7 mouse cellular contexts compared by ENCODE assay signal in the genomic region with DNA sequence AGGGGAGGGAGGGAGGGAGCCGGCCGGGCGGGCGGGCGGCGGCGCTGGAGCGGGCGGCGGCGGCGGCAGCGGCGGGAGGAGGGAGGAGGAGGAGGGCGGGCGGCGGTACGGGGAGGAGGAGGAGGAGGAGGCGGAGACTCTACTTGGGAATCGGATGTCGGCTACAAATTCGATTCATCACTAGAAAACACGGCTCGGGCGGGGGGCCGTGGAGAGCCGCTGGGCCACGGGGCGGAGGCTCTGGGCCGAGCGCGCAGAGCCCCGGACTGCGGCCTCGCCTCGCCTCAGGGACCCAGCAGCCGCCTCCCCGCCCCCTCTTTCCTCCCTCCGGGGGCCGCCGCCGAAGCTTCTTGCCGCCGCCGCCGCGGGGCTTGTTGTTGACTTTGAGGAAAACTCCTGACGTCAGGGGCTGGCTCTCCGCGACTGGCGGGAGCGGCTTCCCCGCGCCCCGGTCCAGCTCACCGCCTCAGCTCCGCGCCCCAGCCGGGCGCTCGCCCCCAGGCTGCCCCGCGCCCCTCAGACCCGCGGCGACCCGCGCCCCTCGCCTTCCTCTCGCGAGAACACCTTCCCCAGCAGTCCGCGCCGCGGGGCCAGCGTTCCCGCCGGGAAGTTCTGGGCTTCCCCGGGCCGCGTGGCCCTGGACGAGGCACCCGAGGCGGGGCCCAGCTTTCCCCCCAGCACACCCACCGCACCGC. TPM values are rescaled to one million over a fixed set of nuclear protein-coding genes. Genes with fewer than 3 reads are reported as not detected.
DNase-seq lines count a peak whose midpoint lies in the region; ATAC-seq lines count a peak whose summit lies in the region.

No protein-coding gene starts in this region.

- H3K36me3 ChIP-seq in intestine, embryonic 16.5 days (ENCODE audit: control insufficient read depth, insufficient read depth, low read length): no peaks in the 10 kb centered on the region
- no peaks in the 10 kb centered on the region for H3K36me3 ChIP-seq in midbrain, embryonic 11.5 days (ENCODE audit: control insufficient read depth, insufficient read depth, low read length)

- 0% methylated on average over 58 of the region's 86 CpGs for WGBS in intestine, embryonic 16.5 days
- under 1% methylated on average over 47 of the region's 86 CpGs for WGBS in midbrain, embryonic 11.5 days

- ATAC-seq in intestine, embryonic 16.5 days: peak; percentile 92
- peak; percentile 92 for ATAC-seq in midbrain, embryonic 11.5 days (ENCODE audit: low FRiP score)

- H3K4me3 ChIP-seq in intestine, embryonic 16.5 days (ENCODE audit: low read length): peak overlapping the region; percentile 84
- H3K4me3 ChIP-seq in midbrain, embryonic 11.5 days (ENCODE audit: low read depth, low read length): peak overlapping the region; percentile 96

- 0 out of 2 replicates have a peak, but pooled peaks cover 3% of the 10 kb centered on the region for H3K27me3 ChIP-seq in intestine, embryonic 16.5 days (replicated peaks; ENCODE audit: control insufficient read depth, insufficient read depth, low read length)
- no peaks in the 10 kb centered on the region for H3K27me3 ChIP-seq in midbrain, embryonic 11.5 days (ENCODE audit: control insufficient read depth, insufficient read depth, low read length)

- peak; percentile 92 for DNase-seq in adrenal gland, adult 2 months
- DNase-seq in embryo, embryonic 11.5 days (ENCODE audit: low read depth, low spot score): peak; percentile 75
- DNase-seq in gastrocnemius, postnatal 36 days: peak; percentile 76 to 77
- peak; percentile 76 to 81 for DNase-seq in left cerebral cortex, postnatal 36 days (ENCODE audit: low spot score in 2 of 2)
- DNase-seq in midbrain, embryonic 11.5 days (ENCODE audit: low spot score, missing footprints): peak; percentile 98
- peak; percentile 62 for DNase-seq in skeletal muscle tissue, adult 2 months (ENCODE audit: low read depth, low spot score)

- peak overlapping the region; percentile 97 for H3K4me2 ChIP-seq in intestine, embryonic 16.5 days (ENCODE audit: low read depth, low read length)
- peak overlapping the region; percentile 76 for H3K4me2 ChIP-seq in midbrain, embryonic 11.5 days

- peaks cover 3% of the 10 kb centered on the region; the same call in 1 of the 2 replicates for H3K4me1 ChIP-seq in intestine, embryonic 16.5 days (ENCODE audit: control insufficient read depth, insufficient read depth, low read length)
- peaks cover 9% of the 10 kb centered on the region for H3K4me1 ChIP-seq in midbrain, embryonic 11.5 days (ENCODE audit: control insufficient read depth, insufficient read depth, low read length)

- H3K27ac ChIP-seq in intestine, embryonic 16.5 days (ENCODE audit: low read length): peak overlapping the region; percentile 92
- H3K27ac ChIP-seq in midbrain, embryonic 11.5 days (ENCODE audit: low read depth, low read length): peak overlapping the region; percentile 100

- no peaks in the 10 kb centered on the region for H3K9me3 ChIP-seq in intestine, embryonic 16.5 days (ENCODE audit: control insufficient read depth, low read length)
- no peaks in the 10 kb centered on the region for H3K9me3 ChIP-seq in midbrain, embryonic 11.5 days (ENCODE audit: control insufficient read depth, low read length)

- H3K9ac ChIP-seq in intestine, embryonic 16.5 days (ENCODE audit: low read depth, low read length): peak overlapping the region; percentile 81
- H3K9ac ChIP-seq in midbrain, embryonic 11.5 days (ENCODE audit: low read length): peak overlapping the region; percentile 98

- intact Hi-C loops in gastrocnemius, postnatal 36 days (cut with DNase I): no loop called here
- intact Hi-C loops in left cerebral cortex, postnatal 36 days (cut with DNase I): loop anchor here (5.0 kb wide), 4 partner anchors 49 to 184 kb away; partner anchors contain the start of gene Zbtb18

RNA-seq across cellular contexts. Expression of gene Akt3, which starts 0.5 kb away (rescaled TPM):
- 10 to 100 TPM; 24.9 to 30.8 TPM for total RNA-seq in adrenal gland, adult 2 months (2021)
- 3.9 and 4.2 TPM in 2 replicates for polyA plus RNA-seq in adrenal gland, adult 2 months (2012; rRNA removed)
- total RNA-seq in gastrocnemius, postnatal 36 days (2021): 10 to 100 TPM in 1 of 2 experiments, 1 to 10 TPM in 1; 9.5 to 10.5 TPM
- polyA plus RNA-seq in intestine, embryonic 16.5 days (2015; fragmentation: Nextera tagmentation; extraction: Ambion mirVana): 2.3 TPM in 2 replicates
- 100 to 1,000 TPM; 215 to 242 TPM for total RNA-seq in left cerebral cortex, postnatal 36 days (2021)
- 27.9 and 30.6 TPM in 2 replicates for polyA plus RNA-seq in midbrain, embryonic 11.5 days (2014; fragmentation: Nextera tagmentation; extraction: Ambion mirVana)

Comparison
In these comparisons a context has a peak if more than half of its experiments do, and no peak if none do; other contexts are left out.
1. Peak in every context shown above with its lines: DNase-seq, ATAC-seq, H3K4me3 ChIP-seq and H3K27ac ChIP-seq.
2. RNA of gene Akt3, which starts 0.5 kb away (total RNA-seq): 215 to 242 TPM in left cerebral cortex, postnatal 36 days; 24.9 to 30.8 TPM in adrenal gland, adult 2 months and 9.5 to 10.5 TPM in gastrocnemius, postnatal 36 days; every median in the first group is over 4 times any median in the second.